Mouse (Mus musculus) NIH3T3 (cell line): ENCODE measurements around the gene Dhx9.
"Not testable (repeated sequence)": the region's sequence is repeated elsewhere in the genome, so short reads cannot be mapped to it uniquely, and the experiment has no call there.

ENCODE experiments used
- DNase-seq: peaks from one replicate; pipeline ENCODE4 v3.0.0-alpha.2; 2012; ENCODE audit warnings: low read depth

The Dhx9 gene

GRCm38 (mm10) chr1:153417805-153418204 is 69.7 kb downstream of the Dhx9 start:
- not testable (repeated sequence) for DNase-seq

DNA sequence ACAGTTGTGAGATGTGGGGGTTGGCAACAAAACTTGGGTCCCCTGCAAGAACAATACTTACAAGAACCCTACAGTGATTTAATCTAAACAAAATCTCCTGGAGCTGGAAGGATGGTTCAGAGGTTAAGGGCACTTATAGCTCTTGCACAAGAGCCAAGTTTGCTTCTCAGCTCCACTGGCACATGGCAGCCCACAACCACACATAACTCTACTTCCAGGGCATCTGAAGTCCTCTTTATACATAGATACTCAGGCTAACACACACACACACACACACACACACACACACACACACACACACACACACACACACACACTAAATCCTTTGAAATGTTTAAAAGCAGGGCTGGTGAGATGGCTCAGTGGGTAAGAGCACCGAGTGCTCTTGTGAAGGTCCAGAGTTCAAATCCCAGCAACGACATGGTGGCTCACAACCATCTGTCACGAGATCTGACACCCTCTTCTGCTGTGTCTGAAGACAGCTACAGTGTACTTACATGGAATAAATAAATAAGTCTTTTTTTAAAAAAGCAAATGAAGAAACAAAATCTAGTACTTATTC is 71.1 kb downstream of the Dhx9 start:
- DNase-seq, result not testable (repeated sequence)

DNA sequence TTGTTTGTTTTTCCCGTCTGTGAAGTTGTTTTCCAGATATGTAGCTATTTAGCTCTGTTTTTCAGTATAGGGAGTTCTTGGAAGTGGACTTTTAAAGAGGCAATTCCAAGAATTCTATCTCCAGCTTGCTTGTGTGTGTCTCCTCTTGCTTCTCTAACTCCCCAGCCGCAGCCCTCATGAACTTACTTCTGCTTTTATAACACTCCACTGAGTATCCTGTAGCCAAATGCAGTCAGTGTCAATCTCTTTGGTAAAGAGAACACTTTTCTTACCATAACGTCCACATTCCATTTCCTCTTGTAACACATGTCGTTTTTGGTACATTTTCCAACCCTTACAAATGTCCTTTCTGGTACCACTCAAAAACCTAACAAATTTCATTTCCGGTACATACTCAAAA is 71.7 kb downstream of the Dhx9 start:
- not testable (repeated sequence) for DNase-seq

DNA sequence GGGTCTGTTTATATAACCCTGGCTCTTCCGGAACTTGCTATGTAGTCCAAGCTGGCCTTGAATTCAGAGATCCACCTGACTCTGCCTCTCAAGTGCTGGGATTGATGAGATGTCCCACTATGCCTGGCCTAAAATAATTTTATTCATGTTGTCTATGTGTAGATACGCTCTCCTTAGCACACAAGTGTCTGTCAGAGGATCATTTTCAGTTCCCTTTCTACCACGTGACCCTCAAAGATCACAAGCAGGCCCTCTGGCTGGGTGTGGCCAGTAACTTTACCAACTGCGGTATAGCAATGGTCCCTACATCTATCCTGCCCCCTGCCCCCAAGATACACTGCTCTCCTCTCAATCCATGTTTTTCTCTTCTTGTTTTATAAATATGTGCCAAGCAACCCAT is 72.5 kb downstream of the Dhx9 start:
- DNase-seq, result no peak

- DNase-seq, result not testable (repeated sequence)
Observed at GRCm38 (mm10) chr1:153414114-153414723, 73.2 kb downstream of the Dhx9 start.

- not testable (repeated sequence) for DNase-seq
Observed at GRCm38 (mm10) chr1:153413397-153414020, 74.0 kb downstream of the Dhx9 start.

GRCm38 (mm10) chr1:153412663-153413396 is 74.6 kb downstream of the Dhx9 start:
- not testable (repeated sequence) for DNase-seq

DNA sequence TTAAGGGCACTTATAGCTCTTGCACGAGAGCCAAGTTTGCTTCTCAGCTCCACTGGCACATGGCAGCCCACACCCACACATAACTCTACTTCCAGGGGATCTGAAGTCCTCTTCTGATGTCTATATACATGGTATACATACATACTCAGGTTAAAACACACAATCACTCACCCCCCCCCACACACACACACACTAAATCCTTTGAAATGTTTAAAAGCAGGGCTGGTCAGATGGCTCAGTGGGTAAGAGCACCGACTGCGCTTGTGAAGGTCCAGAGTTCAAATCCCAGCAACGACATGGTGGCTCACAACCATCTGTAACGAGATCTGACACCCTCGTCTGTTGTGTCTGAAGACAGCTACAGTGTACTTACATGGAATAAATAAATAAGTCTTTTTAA is 75.7 kb downstream of the Dhx9 start:
- no peak for DNase-seq

DNA sequence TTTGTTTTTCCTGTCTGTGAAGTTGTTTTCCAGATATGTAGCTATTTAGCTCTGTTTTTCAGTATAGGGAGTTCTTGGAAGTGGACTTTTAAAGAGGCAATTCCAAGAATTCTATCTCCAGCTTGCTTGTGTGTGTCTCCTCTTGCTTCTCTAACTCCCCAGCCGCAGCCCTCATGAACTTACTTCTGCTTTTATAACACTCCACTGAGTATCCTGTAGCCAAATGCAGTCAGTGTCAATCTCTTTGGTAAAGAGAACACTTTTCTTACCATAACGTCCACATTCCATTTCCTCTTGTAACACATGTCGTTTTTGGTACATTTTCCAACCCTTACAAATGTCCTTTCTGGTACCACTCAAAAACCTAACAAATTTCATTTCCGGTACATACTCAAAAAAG is 76.5 kb downstream of the Dhx9 start:
- DNase-seq, result not testable (repeated sequence)

GRCm38 (mm10) chr1:153408296-153408695 is 79.2 kb downstream of the Dhx9 start:
- not testable (repeated sequence) for DNase-seq

GRCm38 (mm10) chr1:153407641-153408040 is 79.8 kb downstream of the Dhx9 start:
- DNase-seq, result not testable (repeated sequence)
